Mouse (Mus musculus) limb, embryonic 15.5 days (tissue): Measurements from ENCODE around the gene Brd3. TPM values are rescaled to one million over a fixed set of nuclear protein-coding genes. Genes with fewer than 3 reads are reported as not detected.
"Not testable (repeated sequence)": the region's sequence is repeated elsewhere in the genome, so short reads cannot be mapped to it uniquely, and the experiment has no call there.

Source experiments
- ATAC-seq: fragments of 200-750 bp; cut with Nextera tagmentation; 2 replicates; pipeline ENCODE4 v1.8.0; 2017; ENCODE audit warnings: low read depth, moderate TSS enrichment; ENCODE audit not compliant: insufficient number of reproducible peaks, low FRiP score, low TSS enrichment
- H3K27ac ChIP-seq: fragments of 300-500 bp; sonication (generic); 2 replicates; pipeline ENCODE4 v1.5.1; 2015; ENCODE audit warnings: moderate library complexity, mild to moderate bottlenecking, inconsistent platforms
- H3K27me3 ChIP-seq: fragments of 300-500 bp; sonication (generic); 2 replicates; pipeline ENCODE4 v1.6.1; 2015; ENCODE audit warnings: inconsistent platforms
- H3K36me3 ChIP-seq: fragments of 300-500 bp; sonication (generic); 2 replicates; pipeline ENCODE4 v1.6.1; 2015; ENCODE audit warnings: inconsistent platforms
- H3K4me1 ChIP-seq: fragments of 300-500 bp; sonication (generic); 2 replicates; pipeline ENCODE4 v1.6.1; 2015; ENCODE audit warnings: inconsistent platforms
- H3K4me2 ChIP-seq: fragments of 300-500 bp; sonication (generic); 2 replicates; pipeline ENCODE4 v1.6.1; 2015; ENCODE audit warnings: mild to moderate bottlenecking, inconsistent platforms
- H3K4me3 ChIP-seq: fragments of 300-500 bp; sonication (generic); 2 replicates; pipeline ENCODE4 v1.5.1; 2015; ENCODE audit warnings: mild to moderate bottlenecking, inconsistent platforms
- H3K9ac ChIP-seq: fragments of 300-500 bp; sonication (generic); 2 replicates; pipeline ENCODE4 v1.6.1; 2015; ENCODE audit warnings: inconsistent platforms
- H3K9me3 ChIP-seq: fragments of 300-500 bp; sonication (generic); 2 replicates; pipeline ENCODE4 v1.6.1; 2016; ENCODE audit warnings: inconsistent platforms
- WGBS: fragments of 180-500 bp; shearing (Covaris S2); methylation state at CpG from one replicate; pipeline ENCODE4 v1.1.7; 2015; 5-methylcytosine and 5-hydroxymethylcytosine counted together
- polyA plus RNA-seq: library from polyadenylated mRNA; unstranded; fragments of >200 nt; fragmentation: Nextera tagmentation; extraction: Ambion mirVana; gene quantifications from 2 replicates; pipeline ENCODE4 v1.2.1, GENCODE M21; 2015

The Brd3 gene
- 112 and 116 TPM in 2 replicates for polyA plus RNA-seq

GRCm38 (mm10) chr2:27507562-27507961, at the start of gene Brd3:
TSS of gene Brd3 (minus strand) at chr2:27507662.
- H3K36me3 ChIP-seq = no peaks in the 10 kb centered on the region
- no peak within 1 kb of the TSS for H3K4me3 ChIP-seq
- no peaks in the 10 kb centered on the region for H3K9me3 ChIP-seq
- 64% methylated on average over 4 of the region's 4 CpGs for WGBS
- ATAC-seq = no peak
- no peak within 1 kb of the TSS for H3K4me2 ChIP-seq
- no peak within 1 kb of the TSS for H3K27ac ChIP-seq
- no peaks in the 10 kb centered on the region for H3K27me3 ChIP-seq
- no peak within 1 kb of the TSS for H3K9ac ChIP-seq
- H3K4me1 ChIP-seq = peaks cover 20% of the 10 kb centered on the region

GRCm38 (mm10) chr2:27556921-27557320, 49.5 kb upstream of the Brd3 start:
- WGBS = 82% methylated on average over 6 of the region's 6 CpGs
- H3K4me3 ChIP-seq = no peak overlapping the region
- H3K4me1 ChIP-seq = peaks cover 18% of the 10 kb centered on the region
- no peak overlapping the region for H3K27ac ChIP-seq
- no peak overlapping the region for H3K9ac ChIP-seq
- ATAC-seq = no peak
- H3K36me3 ChIP-seq = no peaks in the 10 kb centered on the region
- no peak overlapping the region for H3K4me2 ChIP-seq
- H3K9me3 ChIP-seq = no peaks in the 10 kb centered on the region
- H3K27me3 ChIP-seq = no peaks in the 10 kb centered on the region

- H3K9me3 ChIP-seq = no peaks in the 10 kb centered on the region
- no peaks in the 10 kb centered on the region for H3K27me3 ChIP-seq
- H3K9ac ChIP-seq = no peak overlapping the region
- ATAC-seq = no peak
- H3K27ac ChIP-seq = no peak overlapping the region
- H3K4me2 ChIP-seq = no peak overlapping the region
- no peak overlapping the region for H3K4me3 ChIP-seq
- no peaks in the 10 kb centered on the region for H3K36me3 ChIP-seq
- 91% methylated on average over 9 of the region's 9 CpGs for WGBS
- H3K4me1 ChIP-seq = peaks cover 18% of the 10 kb centered on the region
Observed at GRCm38 (mm10) chr2:27554308-27554707, 46.8 kb upstream of the Brd3 start.

GRCm38 (mm10) chr2:27552620-27553287, 45.3 kb upstream of the Brd3 start:
- Histone ChIP-seq H3K4me3 (no peak overlapping the region), H3K4me1 (peaks cover 15% of the 10 kb centered on the region), H3K9ac (no peak overlapping the region), H3K27ac (peak overlapping the region; percentile 43; the same call in 1 of the 2 replicates), H3K4me2 (no peak overlapping the region), H3K36me3 (no peaks in the 10 kb centered on the region), H3K9me3 (no peaks in the 10 kb centered on the region), H3K27me3 (no peaks in the 10 kb centered on the region)
- 12% methylated on average over 7 of the region's 7 CpGs for WGBS
- no peak for ATAC-seq

- WGBS = 90% methylated on average over 1 of the region's 1 CpGs
- Histone ChIP-seq H3K27me3 (no peaks in the 10 kb centered on the region), H3K4me2 (no peak overlapping the region), H3K4me3 (no peak overlapping the region), H3K36me3 (no peaks in the 10 kb centered on the region), H3K9me3 (no peaks in the 10 kb centered on the region), H3K27ac (no peak overlapping the region), H3K9ac (no peak overlapping the region), H3K4me1 (peaks cover 9% of the 10 kb centered on the region)
- no peak for ATAC-seq
Observed at GRCm38 (mm10) chr2:27548664-27549369, 41.4 kb upstream of the Brd3 start.

- Histone ChIP-seq H3K9ac (no peak overlapping the region), H3K36me3 (no peaks in the 10 kb centered on the region), H3K4me3 (no peak overlapping the region), H3K9me3 (no peaks in the 10 kb centered on the region), H3K27me3 (no peaks in the 10 kb centered on the region), H3K4me1 (peaks cover 4% of the 10 kb centered on the region), H3K27ac (no peak overlapping the region), H3K4me2 (no peak overlapping the region)
- ATAC-seq = no peak
- 93% methylated on average over 2 of the region's 2 CpGs for WGBS
Observed at GRCm38 (mm10) chr2:27547986-27548385, 40.5 kb upstream of the Brd3 start.

GRCm38 (mm10) chr2:27547326-27547725, 39.9 kb upstream of the Brd3 start:
- Histone ChIP-seq H3K36me3 (no peaks in the 10 kb centered on the region), H3K27ac (no peak overlapping the region), H3K9me3 (no peaks in the 10 kb centered on the region), H3K4me2 (no peak overlapping the region), H3K4me1 (no peaks in the 10 kb centered on the region), H3K27me3 (no peaks in the 10 kb centered on the region), H3K9ac (no peak overlapping the region), H3K4me3 (no peak overlapping the region)
- 33% methylated on average over 1 of the region's 1 CpGs for WGBS
- no peak for ATAC-seq

GRCm38 (mm10) chr2:27546041-27546440, 38.6 kb upstream of the Brd3 start:
- H3K4me3 ChIP-seq, H3K4me2 ChIP-seq, ATAC-seq, H3K4me1 ChIP-seq, H3K27me3 ChIP-seq, H3K9me3 ChIP-seq, H3K9ac ChIP-seq, H3K27ac ChIP-seq, H3K36me3 ChIP-seq: not testable (repeated sequence)
- 93% methylated on average over 8 of the region's 8 CpGs for WGBS

GRCm38 (mm10) chr2:27545517-27545916, 38.1 kb upstream of the Brd3 start:
- H3K36me3 ChIP-seq, H3K9ac ChIP-seq, H3K27ac ChIP-seq, ATAC-seq, H3K4me2 ChIP-seq, H3K9me3 ChIP-seq, H3K4me3 ChIP-seq, H3K4me1 ChIP-seq, H3K27me3 ChIP-seq: not testable (repeated sequence)
- WGBS = 79% methylated on average over 3 of the region's 3 CpGs

- ATAC-seq = no peak
- Histone ChIP-seq H3K27me3 (no peaks in the 10 kb centered on the region), H3K4me1 (peaks cover 11% of the 10 kb centered on the region), H3K9ac (no peak overlapping the region), H3K4me2 (no peak overlapping the region), H3K9me3 (no peaks in the 10 kb centered on the region), H3K27ac (no peak overlapping the region), H3K36me3 (no peaks in the 10 kb centered on the region), H3K4me3 (no peak overlapping the region)
- WGBS = 86% methylated on average over 6 of the region's 6 CpGs
Observed at GRCm38 (mm10) chr2:27544613-27545012, 37.2 kb upstream of the Brd3 start.

- 0 out of 2 replicates have a peak overlapping the region, but pooled peaks have one; percentile 41 for H3K9ac ChIP-seq
- WGBS = 88% methylated on average over 3 of the region's 3 CpGs
- ATAC-seq = no peak
- H3K27me3 ChIP-seq = no peaks in the 10 kb centered on the region
- H3K4me1 ChIP-seq = peaks cover 16% of the 10 kb centered on the region
- H3K36me3 ChIP-seq = 0 out of 2 replicates have a peak, but pooled peaks cover under 1% of the 10 kb centered on the region
- H3K27ac ChIP-seq = peak overlapping the region; percentile 51
- peak overlapping the region; percentile 60 for H3K4me2 ChIP-seq
- peak overlapping the region; percentile 44; the same call in 1 of the 2 replicates for H3K4me3 ChIP-seq
- H3K9me3 ChIP-seq = no peaks in the 10 kb centered on the region
Observed at GRCm38 (mm10) chr2:27541225-27541624, 33.8 kb upstream of the Brd3 start.

- 0 out of 2 replicates have a peak, but pooled peaks have one; percentile 2 for ATAC-seq
- Histone ChIP-seq H3K4me3 (peak overlapping the region; percentile 44), H3K4me2 (peak overlapping the region; percentile 60), H3K4me1 (peaks cover 16% of the 10 kb centered on the region), H3K27me3 (no peaks in the 10 kb centered on the region), H3K36me3 (peaks cover 8% of the 10 kb centered on the region), H3K9ac (0 out of 2 replicates have a peak overlapping the region, but pooled peaks have one; percentile 41), H3K27ac (peak overlapping the region; percentile 93), H3K9me3 (no peaks in the 10 kb centered on the region)
- WGBS = 21% methylated on average over 10 of the region's 10 CpGs
Observed at GRCm38 (mm10) chr2:27540515-27540836, 33.0 kb upstream of the Brd3 start.
